Mouse (Mus musculus) adrenal gland, postnatal 10 days (tissue): ENCODE results near the gene Rap2b. TPM values are rescaled to one million over a fixed set of nuclear protein-coding genes. Genes with fewer than 3 reads are reported as not detected.

ENCODE experiments used
- DNase-seq: peaks from one replicate; pipeline ENCODE4 v3.0.0; 2021; ENCODE audit warnings: mixed read lengths
- total RNA-seq, 2 experiments: library from RNA; stranded (reverse); gene quantifications; 2 replicates each; pipeline ENCODE4 v1.2.3; 2021

Rap2b gene
- total RNA-seq, 2 experiments from 2014 or later: 5.8 to 6.4 TPM

GRCm38 (mm10) chr3:61386368-61386767 lies 24.9 kb downstream of the Rap2b start:
- no peak for DNase-seq

- DNase-seq: no peak
Observed at GRCm38 (mm10) chr3:61391564-61391963, 30.1 kb downstream of the Rap2b start.

DNA sequence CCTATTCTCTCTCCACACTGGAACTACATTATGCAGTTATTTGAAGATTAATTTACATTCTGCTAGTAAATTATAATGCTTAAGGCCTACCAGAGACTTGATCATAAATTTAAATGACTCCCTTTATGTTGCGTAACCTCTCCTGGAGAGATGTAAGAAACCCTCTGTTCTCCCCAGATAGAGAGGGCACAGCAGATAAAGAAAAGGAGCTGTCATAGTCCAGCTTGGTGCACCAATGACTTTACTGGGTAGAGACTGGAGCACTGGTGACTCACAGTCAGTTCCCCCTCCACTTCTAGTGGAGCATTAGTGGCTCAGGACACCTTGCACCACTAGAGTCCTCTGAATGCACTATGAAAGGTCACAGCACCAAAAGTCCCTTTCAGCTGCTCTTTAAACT lies 31.4 kb downstream of the Rap2b start:
- no peak for DNase-seq

- no peak for DNase-seq
Observed at GRCm38 (mm10) chr3:61393520-61393919, 32.1 kb downstream of the Rap2b start.

DNA sequence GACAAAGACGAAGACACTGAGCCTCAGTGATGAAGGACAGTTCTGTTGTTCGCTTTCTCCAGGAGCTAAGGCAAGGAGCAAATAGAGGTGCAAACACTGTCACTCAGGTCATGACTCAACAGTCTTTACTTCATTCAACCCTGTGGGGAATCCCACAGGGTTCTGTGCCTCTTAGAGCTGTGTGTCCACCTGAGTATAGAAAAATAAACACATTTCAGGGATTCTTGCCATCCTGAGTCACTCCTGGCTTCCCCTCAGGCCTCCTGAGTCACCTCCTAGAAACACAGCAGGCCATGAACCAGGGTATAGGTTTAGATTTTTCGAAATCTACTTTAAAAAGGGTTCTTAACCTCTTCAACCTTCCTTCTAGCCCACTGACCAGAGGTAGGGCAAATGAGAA lies 33.9 kb downstream of the Rap2b start:
- DNase-seq: no peak

- DNase-seq: no peak
Observed at GRCm38 (mm10) chr3:61396728-61397127, 35.3 kb downstream of the Rap2b start.

DNA sequence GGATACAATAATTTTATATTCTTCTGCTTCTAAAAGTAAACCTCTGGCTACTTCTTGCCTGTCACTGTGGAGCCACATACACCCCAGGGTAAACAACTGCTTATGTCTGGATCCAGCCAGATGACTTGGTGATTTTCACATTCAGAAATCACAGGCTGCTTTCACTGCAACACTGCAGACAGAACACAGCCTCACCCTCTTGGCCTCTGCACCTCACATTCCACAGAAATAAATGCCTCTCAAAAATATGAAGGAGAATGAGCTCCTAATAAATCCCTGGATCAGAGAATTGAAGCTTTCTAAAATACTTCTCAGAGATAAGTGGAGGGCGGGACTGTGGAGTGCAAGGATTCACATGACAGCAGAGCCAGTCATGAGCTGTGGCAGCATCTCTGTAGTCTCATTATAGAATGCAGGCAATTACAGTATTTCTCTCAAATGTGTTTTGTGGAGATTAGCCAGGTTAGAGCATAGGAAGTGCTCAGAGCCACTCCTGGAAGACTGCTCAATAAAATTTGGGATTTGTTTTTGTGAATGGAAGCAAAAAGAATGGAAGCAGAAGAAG lies 39.5 kb downstream of the Rap2b start:
- no peak for DNase-seq

DNA sequence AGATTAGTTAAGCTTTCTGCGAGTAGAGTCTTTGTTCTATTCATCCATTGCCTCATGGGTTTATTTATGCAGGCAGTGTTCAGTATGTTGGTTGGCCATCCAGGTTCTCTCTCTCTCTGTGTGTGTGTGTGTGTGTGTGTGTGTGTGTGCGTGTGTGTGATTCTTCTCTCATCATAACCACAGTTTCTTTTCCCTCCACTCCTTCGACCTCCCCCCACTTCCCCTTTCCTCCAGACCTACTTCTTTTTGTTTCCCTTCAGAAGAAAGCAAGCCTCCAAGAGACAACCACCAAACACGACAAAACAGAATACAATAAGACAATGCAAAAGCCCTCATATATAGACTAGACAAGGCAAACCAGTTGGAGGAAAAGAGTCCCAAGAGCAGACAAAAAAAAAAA lies 45.5 kb downstream of the Rap2b start:
- DNase-seq: no peak

- DNase-seq: peak; percentile 5
Observed at GRCm38 (mm10) chr3:61409683-61410082, 48.2 kb downstream of the Rap2b start.

DNA sequence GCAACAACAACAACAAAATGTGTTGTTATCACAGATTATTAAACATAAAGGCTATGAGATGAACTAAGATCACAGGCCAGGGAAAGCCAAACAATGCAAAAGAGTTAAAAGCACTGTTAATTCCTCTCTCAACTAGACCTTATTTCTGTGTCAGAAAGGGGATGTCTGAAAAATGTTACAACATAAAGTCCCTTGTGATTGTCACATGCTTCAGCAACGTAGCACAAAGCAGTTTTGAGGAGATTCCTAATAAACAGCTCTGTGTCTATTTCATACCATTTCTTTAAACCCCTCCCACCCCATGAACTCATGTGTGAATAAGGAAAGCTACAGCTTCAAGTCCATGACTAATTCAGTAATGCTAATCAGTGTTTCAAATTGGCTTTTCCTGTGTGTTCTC lies 54.4 kb downstream of the Rap2b start:
- DNase-seq: no peak

Other genes with a start within 250 kb of the Rap2b start
- under 1 TPM; 0.15 to 0.21 TPM for gene B430305J03Rik, start 4.3 kb downstream of the Rap2b start, total RNA-seq